Comparison of ENCODE assay signal across 8 mouse cellular contexts in genomic region chr2:26932473-26933303, GRCm38 (mm10). TPM values are rescaled to one million over a fixed set of nuclear protein-coding genes. Genes with fewer than 3 reads are reported as not detected.
DNase-seq lines count a peak whose midpoint lies in the region; ATAC-seq lines count a peak whose summit lies in the region.

No protein-coding gene starts in this region.

- WGBS in forebrain, embryonic 12.5 days: 4% methylated on average over 31 of the region's 49 CpGs

- peaks cover 21% of the 10 kb centered on the region for H3K4me1 ChIP-seq in forebrain, embryonic 12.5 days

- ATAC-seq in forebrain, embryonic 12.5 days (ENCODE audit: low FRiP score): peak; percentile 31

- peak overlapping the region; percentile 82 for H3K4me2 ChIP-seq in forebrain, embryonic 12.5 days

- H3K27me3 ChIP-seq in forebrain, embryonic 12.5 days: 0 out of 2 replicates have a peak, but pooled peaks cover under 1% of the 10 kb centered on the region

- peak overlapping the region; percentile 97 for H3K4me3 ChIP-seq in forebrain, embryonic 12.5 days (replicated peaks)

- H3K27ac ChIP-seq in forebrain, embryonic 12.5 days: peak overlapping the region; percentile 86

- peak; percentile 37 for DNase-seq in left cerebral cortex, postnatal 4 days
- no peak for DNase-seq in left cerebral cortex, postnatal 36 days (ENCODE audit: low spot score in 2 of 2)
- DNase-seq in ZHBTc4 (ENCODE audit: low read depth, low spot score): peak; percentile 41
- peak; percentile 69 for DNase-seq in kidney, adult 18-20 months
- peak; percentile 28 for DNase-seq in lung, postnatal 10 days
- DNase-seq in thymus, postnatal 25 days: peak; percentile 53
- DNase-seq in left cerebral cortex, adult 8-10 months (ENCODE audit: low spot score in 2 of 2): no peak

- peak overlapping the region; percentile 98 for H3K9ac ChIP-seq in forebrain, embryonic 12.5 days

- intact Hi-C loops in left cerebral cortex, postnatal 4 days (cut with DNase I): loop anchor here (5.0 to 10.0 kb wide), 2 partner anchors 102 to 305 kb away; no protein-coding TSS in a partner anchor
- intact Hi-C loops in left cerebral cortex, postnatal 36 days (cut with DNase I): loop anchor here (2.0 to 10.0 kb wide), 3 partner anchors 75 to 302 kb away; partner anchors contain the start of gene Cacfd1

- peaks cover 22% of the 10 kb centered on the region for H3K36me3 ChIP-seq in forebrain, embryonic 12.5 days (replicated peaks)

- H3K9me3 ChIP-seq in forebrain, embryonic 12.5 days: no peaks in the 10 kb centered on the region

RNA-seq across cellular contexts. Expression of gene Surf4, which starts 1.0 kb away (rescaled TPM):
- total RNA-seq in left cerebral cortex, postnatal 4 days (2021): 10 to 100 TPM; 61.0 to 67.1 TPM
- total RNA-seq in left cerebral cortex, postnatal 36 days (2021): 10 to 100 TPM; 49.5 to 53.0 TPM
- 118 and 125 TPM in 2 replicates for polyA plus RNA-seq in forebrain, embryonic 12.5 days (2016; fragmentation: Nextera tagmentation; extraction: Ambion mirVana)
- total RNA-seq in left cerebral cortex, adult 8-10 months (2022): 10 to 100 TPM; 46.2 to 51.8 (median 49.9) TPM

RNA-seq across cellular contexts. Expression of gene Stkld1, which starts 1.2 kb away (rescaled TPM):
- under 1 TPM in 1 of 2 experiments, not detected in 1; 0.18 TPM for total RNA-seq in left cerebral cortex, postnatal 4 days (2021)
- under 1 TPM; 0.15 to 0.41 TPM for total RNA-seq in left cerebral cortex, postnatal 36 days (2021)
- 0.11 TPM in 1 of 2 replicates, not detected in the other for polyA plus RNA-seq in forebrain, embryonic 12.5 days (2016; fragmentation: Nextera tagmentation; extraction: Ambion mirVana)
- total RNA-seq in left cerebral cortex, adult 8-10 months (2022): under 1 TPM in 2 of 4 experiments, not detected in 2; 0.16 to 0.42 TPM

RNA-seq across cellular contexts. Expression of gene Surf1, which starts 16.4 kb away (rescaled TPM):
- total RNA-seq in left cerebral cortex, postnatal 4 days (2021): 10 to 100 TPM; 69.5 to 72.4 TPM
- total RNA-seq in left cerebral cortex, postnatal 36 days (2021): 100 to 1,000 TPM in 1 of 2 experiments, 10 to 100 TPM in 1; 95.5 to 106 TPM
- 51.2 and 54.4 TPM in 2 replicates for polyA plus RNA-seq in forebrain, embryonic 12.5 days (2016; fragmentation: Nextera tagmentation; extraction: Ambion mirVana)
- 100 to 1,000 TPM; 116 to 127 (median 120) TPM for total RNA-seq in left cerebral cortex, adult 8-10 months (2022)

RNA-seq across cellular contexts. Expression of gene Surf2, which starts 16.5 kb away (rescaled TPM):
- total RNA-seq in left cerebral cortex, postnatal 4 days (2021): 10 to 100 TPM; 34.8 to 35.1 TPM
- total RNA-seq in left cerebral cortex, postnatal 36 days (2021): 10 to 100 TPM; 33.2 to 34.0 TPM
- 49.6 and 50.9 TPM in 2 replicates for polyA plus RNA-seq in forebrain, embryonic 12.5 days (2016; fragmentation: Nextera tagmentation; extraction: Ambion mirVana)
- 10 to 100 TPM; 33.1 to 38.0 (median 36.3) TPM for total RNA-seq in left cerebral cortex, adult 8-10 months (2022)

RNA-seq across cellular contexts. Expression of gene Rpl7a, which starts 22.1 kb away (rescaled TPM):
- 100 to 1,000 TPM; 422 to 425 TPM for total RNA-seq in left cerebral cortex, postnatal 4 days (2021)
- total RNA-seq in left cerebral cortex, postnatal 36 days (2021): 100 to 1,000 TPM; 223 to 256 TPM
- polyA plus RNA-seq in forebrain, embryonic 12.5 days (2016; fragmentation: Nextera tagmentation; extraction: Ambion mirVana): 560 and 566 TPM in 2 replicates
- total RNA-seq in left cerebral cortex, adult 8-10 months (2022): 100 to 1,000 TPM; 215 to 270 (median 238) TPM

Comparison
In these comparisons a context has a peak if more than half of its experiments do, and no peak if none do; other contexts are left out.
1. DNase-seq: peak in left cerebral cortex, postnatal 4 days (single experiment), ZHBTc4 (single experiment), kidney, adult 18-20 months (single experiment), lung, postnatal 10 days (single experiment) and thymus, postnatal 25 days (single experiment); none in left cerebral cortex, postnatal 36 days (0 of 2) and left cerebral cortex, adult 8-10 months (0 of 2).